Mouse (Mus musculus) G1E (cell line): ENCODE data around the gene Alx3. TPM values are rescaled to one million over a fixed set of nuclear protein-coding genes. Genes with fewer than 3 reads are reported as not detected.

Experiments
- ATAC-seq: 2 replicates; pipeline ENCODE4 v1.8.0; 2016; ENCODE audit warnings: mild to moderate bottlenecking; ENCODE audit not compliant: insufficient number of reproducible peaks, poor library complexity, low FRiP score, severe bottlenecking; ENCODE audit errors: extremely low read depth
- DNase-seq: peaks from one replicate; pipeline ENCODE4 v3.0.0; 2012; ENCODE audit warnings: low spot score
- H3K27me3 ChIP-seq: 2 replicates; pipeline ENCODE4 v1.6.1; 2012; ENCODE audit warnings: mild to moderate bottlenecking, low read length, inconsistent platforms; ENCODE audit not compliant: insufficient read depth
- H3K36me3 ChIP-seq: replicated peaks from 2 replicates; pipeline ENCODE3; 2012; ENCODE audit warnings: mild to moderate bottlenecking, inconsistent platforms
- H3K4me1 ChIP-seq: 2 replicates; pipeline ENCODE4 v1.6.1; 2012; ENCODE audit warnings: low read depth, low read length, inconsistent platforms, mixed read lengths; ENCODE audit not compliant: insufficient read depth
- H3K4me3 ChIP-seq: 2 replicates; pipeline ENCODE4 v1.5.1; 2012; ENCODE audit warnings: low read depth, mild to moderate bottlenecking, inconsistent platforms, low read length, moderate library complexity, mixed read lengths
- H3K9me3 ChIP-seq: replicated peaks from 2 replicates; pipeline ENCODE4 v1.6.1; 2012; ENCODE audit warnings: inconsistent platforms
- CTCF ChIP-seq: IDR thresholded peaks from 2 replicates; pipeline ENCODE4 v1.5.1; 2012; ENCODE audit warnings: low read depth, low read length, inconsistent platforms, mixed read lengths
- GATA1 ChIP-seq: IDR thresholded peaks from 2 replicates; pipeline ENCODE4 v1.6.1; 2012; ENCODE audit warnings: borderline replicate concordance, low read length, inconsistent platforms, mixed read lengths
- GATA2 ChIP-seq: IDR thresholded peaks from 2 replicates; pipeline ENCODE4 v1.6.1; 2012; ENCODE audit warnings: low read depth, low read length, inconsistent platforms, borderline replicate concordance
- POLR2AphosphoS5 ChIP-seq: IDR thresholded peaks from 2 replicates; pipeline ENCODE4 v1.6.1; 2012; ENCODE audit warnings: low read depth, low read length, inconsistent platforms; ENCODE audit not compliant: insufficient replicate concordance
- TAL1 ChIP-seq: conservative IDR thresholded peaks from 2 replicates; pipeline ENCODE4 v1.6.1; 2012; ENCODE audit warnings: low read depth, low read length, inconsistent platforms, mixed read lengths
- polyA plus RNA-seq: library from polyadenylated mRNA; stranded (reverse); fragments of >175 nt; gene quantifications from 2 replicates; pipeline ENCODE4 v1.2.3, GENCODE M21; 2012
- total RNA-seq, 2 experiments: library from RNA; stranded (forward) in 1 of 2; stranded (reverse) in 1 of 2; fragments of 200-1000 nt in 1 of 2; fragments of >200 nt in 1 of 2; fragmentation: Nextera tagmentation in 1 of 2; gene quantifications; 2 replicates each; pipeline ENCODE4 v1.2.3; 2014 to 2017

Gene Alx3
- total RNA-seq (2014; fragmentation: Nextera tagmentation): not detected in 2 replicates
- total RNA-seq (2017): 0.11 TPM in 1 of 2 replicates, not detected in the other
- not detected in 2 replicates for polyA plus RNA-seq

- H3K36me3 ChIP-seq: no peaks in the 10 kb centered on the region
- no peak within 1 kb of the TSS for H3K4me3 ChIP-seq
- no peak for ATAC-seq
Measured at GRCm38 (mm10) chr3:107594662-107595263, at the start of gene Alx3. Gene Alx3, plus strand, starts transcription at chr3:107595031.

DNA sequence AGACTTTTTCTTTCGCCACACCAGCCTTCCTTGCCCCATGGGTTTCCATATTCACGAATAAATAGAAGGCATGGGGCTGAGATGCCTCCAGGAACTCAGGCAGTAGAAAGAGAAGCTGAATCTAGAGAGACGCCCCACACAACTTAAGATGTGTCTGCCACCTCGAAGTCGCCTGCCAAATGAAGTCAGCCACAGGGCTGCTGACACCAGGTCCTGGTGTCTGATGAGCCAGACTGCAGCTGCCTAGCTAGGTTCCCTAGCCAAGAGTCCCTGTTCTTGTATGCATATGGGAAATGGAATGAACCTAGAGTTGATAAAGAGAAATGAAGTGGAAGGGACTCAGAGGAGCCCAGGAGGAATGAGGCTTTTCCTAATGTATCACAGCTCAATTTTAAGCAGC, 49.6 kb upstream of the Alx3 start:
- H3K36me3 ChIP-seq: no peaks in the 10 kb centered on the region
- H3K4me1 ChIP-seq: no peaks in the 10 kb centered on the region
- H3K27me3 ChIP-seq: peaks cover 9% of the 10 kb centered on the region
- ATAC-seq (no peak), DNase-seq (no peak)
- no peak overlapping the region for H3K4me3 ChIP-seq
- TF ChIP-seq TAL1: no peak
- no peak for TF ChIP-seq GATA1
- no peak for TF ChIP-seq GATA2
- TF ChIP-seq POLR2AphosphoS5: no peak
- TF ChIP-seq CTCF: no peak
- no peaks in the 10 kb centered on the region for H3K9me3 ChIP-seq

More at GRCm38 (mm10) chr3:107594662-107595263, at the start of gene Alx3:
- Histone ChIP-seq H3K4me1 (no peaks in the 10 kb centered on the region), H3K27me3 (peaks cover 33% of the 10 kb centered on the region), H3K9me3 (peaks cover 16% of the 10 kb centered on the region)
- no peak for DNase-seq
- TF ChIP-seq POLR2AphosphoS5: no peak
- no peak for TF ChIP-seq CTCF
- no peak for TF ChIP-seq GATA1
- no peak for TF ChIP-seq TAL1
- TF ChIP-seq GATA2: no peak

GRCm38 (mm10) chr3:107545716-107546412, 49.0 kb upstream of the Alx3 start:
- H3K27me3 ChIP-seq: peaks cover 7% of the 10 kb centered on the region
- TF ChIP-seq CTCF (no peak), POLR2AphosphoS5 (no peak), GATA1 (no peak), TAL1 (no peak), GATA2 (no peak)

DNA sequence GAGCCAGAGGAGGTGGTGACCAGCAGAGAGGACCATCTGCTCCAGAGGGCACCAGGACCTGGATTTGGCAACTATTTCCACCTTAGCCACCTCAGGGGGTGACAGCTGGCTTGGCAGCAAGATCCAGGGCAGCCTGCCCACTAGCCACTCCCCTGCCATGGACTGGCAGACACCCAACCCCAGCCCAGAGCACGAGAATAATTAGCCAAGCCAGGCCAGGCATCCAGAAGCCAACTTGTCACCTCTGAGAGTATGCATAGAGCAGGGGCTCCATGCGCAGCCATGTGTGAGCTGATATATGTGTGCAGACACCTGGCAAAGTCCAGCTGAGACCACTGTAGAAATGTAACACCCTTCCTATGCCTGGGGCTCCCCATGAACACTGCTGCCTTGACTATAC, 47.9 kb upstream of the Alx3 start:
- TF ChIP-seq GATA2: no peak
- TF ChIP-seq TAL1: no peak
- no peak for TF ChIP-seq GATA1
- no peak for TF ChIP-seq CTCF
- no peak for TF ChIP-seq POLR2AphosphoS5
- Histone ChIP-seq H3K36me3 (no peaks in the 10 kb centered on the region), H3K4me3 (no peak overlapping the region), H3K27me3 (peaks cover 8% of the 10 kb centered on the region), H3K9me3 (no peaks in the 10 kb centered on the region), H3K4me1 (no peaks in the 10 kb centered on the region)
- DNase-seq: no peak
- ATAC-seq: no peak

More at GRCm38 (mm10) chr3:107545716-107546412, 49.0 kb upstream of the Alx3 start:
- DNase-seq (no peak), ATAC-seq (no peak)
- no peaks in the 10 kb centered on the region for H3K36me3 ChIP-seq
- no peaks in the 10 kb centered on the region for H3K9me3 ChIP-seq
- no peak overlapping the region for H3K4me3 ChIP-seq
- no peaks in the 10 kb centered on the region for H3K4me1 ChIP-seq

GRCm38 (mm10) chr3:107550409-107551049, 44.3 kb upstream of the Alx3 start:
- ATAC-seq: no peak; the same call in 1 of the 2 replicates
- TF ChIP-seq CTCF: peak; percentile 38; the same call in 1 of the 2 replicates
- no peak for TF ChIP-seq POLR2AphosphoS5
- Histone ChIP-seq H3K4me3 (no peak overlapping the region), H3K4me1 (no peaks in the 10 kb centered on the region), H3K9me3 (no peaks in the 10 kb centered on the region), H3K36me3 (no peaks in the 10 kb centered on the region), H3K27me3 (peaks cover 25% of the 10 kb centered on the region)
- DNase-seq: peak; percentile 25

DNA sequence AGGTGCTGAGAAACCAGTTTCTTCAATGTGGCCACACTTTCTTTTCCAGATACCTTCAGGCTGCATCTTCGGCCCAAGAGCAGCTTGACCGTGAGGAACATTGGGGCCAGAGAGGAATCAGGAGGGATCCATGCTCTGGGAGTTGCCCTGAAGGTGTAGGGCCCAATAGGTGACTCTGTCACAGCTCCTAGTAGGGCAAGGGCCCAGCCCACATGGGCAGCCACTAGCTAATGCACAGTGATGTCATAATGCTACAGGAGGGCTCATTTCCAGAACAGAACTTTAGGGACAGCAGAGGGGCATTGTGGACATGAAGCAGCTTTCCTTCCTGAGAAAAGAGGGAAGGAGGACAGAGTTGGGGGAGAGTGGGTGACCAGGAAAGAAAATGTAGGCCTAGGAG, 40.0 kb upstream of the Alx3 start, which contains the start of gene Ubl4b:
Ubl4b (minus strand) TSS at position 232 of the 400 bp plus-strand sequence.
- Histone ChIP-seq H3K9me3 (no peaks in the 10 kb centered on the region), H3K27me3 (peaks cover 32% of the 10 kb centered on the region), H3K4me1 (no peaks in the 10 kb centered on the region), H3K4me3 (no peak within 1 kb of the TSS), H3K36me3 (no peaks in the 10 kb centered on the region)
- no peak for DNase-seq
- TF ChIP-seq CTCF: no peak
- no peak for ATAC-seq
